Mouse (Mus musculus) embryo, embryonic 10.5 days (tissue): Measurements from ENCODE around the gene Hist1h2ac.

Experiments
- DNase-seq: peaks from one replicate; pipeline ENCODE4 v3.0.0-alpha.2; 2015; ENCODE audit warnings: low spot score

Hist1h2ac gene

GRCm38 (mm10) chr13:23699767-23700166 lies 16.0 kb upstream of the Hist1h2ac start:
- DNase-seq: no peak

GRCm38 (mm10) chr13:23698996-23699395 lies 15.2 kb upstream of the Hist1h2ac start:
- no peak for DNase-seq

- peak; percentile 99 for DNase-seq
Observed at GRCm38 (mm10) chr13:23698300-23698693, 14.5 kb upstream of the Hist1h2ac start, which contains the start of gene Hist1h4c. TSS of gene Hist1h4c (minus strand) at chr13:23698454.

- peak; percentile 91 for DNase-seq
Observed at GRCm38 (mm10) chr13:23697491-23698299, 13.9 kb upstream of the Hist1h2ac start.

- DNase-seq: no peak
Observed at GRCm38 (mm10) chr13:23696061-23696474, 12.3 kb upstream of the Hist1h2ac start.

GRCm38 (mm10) chr13:23695514-23695913 lies 11.8 kb upstream of the Hist1h2ac start, which contains the start of gene Hist1h1t:
TSS of gene Hist1h1t (plus strand) at chr13:23695814.
- no peak for DNase-seq

GRCm38 (mm10) chr13:23694956-23695355 lies 11.2 kb upstream of the Hist1h2ac start:
- DNase-seq: no peak

- DNase-seq: no peak
Observed at GRCm38 (mm10) chr13:23693856-23694440, 10.2 kb upstream of the Hist1h2ac start.

GRCm38 (mm10) chr13:23689459-23689858 lies 5.7 kb upstream of the Hist1h2ac start:
- DNase-seq: no peak

GRCm38 (mm10) chr13:23688956-23689355 lies 5.2 kb upstream of the Hist1h2ac start:
- DNase-seq: no peak

GRCm38 (mm10) chr13:23687907-23688306 lies 4.2 kb upstream of the Hist1h2ac start:
- DNase-seq: no peak

GRCm38 (mm10) chr13:23687181-23687580 lies 3.4 kb upstream of the Hist1h2ac start:
- no peak for DNase-seq

GRCm38 (mm10) chr13:23685966-23686365 lies 2.2 kb upstream of the Hist1h2ac start:
- DNase-seq: peak; percentile 45

- DNase-seq: peak; percentile 75
Observed at GRCm38 (mm10) chr13:23685121-23685861, 1.5 kb upstream of the Hist1h2ac start.

- peak; percentile 91 for DNase-seq
Observed at GRCm38 (mm10) chr13:23684295-23684945, 672 bp upstream of the Hist1h2ac start.

- peak; percentile 72 for DNase-seq
Observed at GRCm38 (mm10) chr13:23682947-23683754, 597 bp downstream of the Hist1h2ac start.

- no peak for DNase-seq
Observed at GRCm38 (mm10) chr13:23682623-23682946, 1.2 kb downstream of the Hist1h2ac start.

- peak; percentile 29 for DNase-seq
Observed at GRCm38 (mm10) chr13:23681990-23682582, 1.7 kb downstream of the Hist1h2ac start.

GRCm38 (mm10) chr13:23662536-23662935 lies 21.2 kb downstream of the Hist1h2ac start:
- DNase-seq: no peak

GRCm38 (mm10) chr13:23659636-23660366 lies 23.9 kb downstream of the Hist1h2ac start:
- DNase-seq: no peak
